Mouse (Mus musculus): ENCODE measurements around the gene Stk11ip. TPM values are rescaled to one million over a fixed set of nuclear protein-coding genes. Genes with fewer than 3 reads are reported as not detected.
A peak's percentile ranks its signal among the peaks of the same experiment; 100 is the strongest.

Gene Stk11ip
- polyA plus RNA-seq, 1 experiment from 2014 or later: 19.6 TPM

- Histone ChIP-seq H3K27me3 (no peaks in the 10 kb centered on the region), H3K36me3 (peaks cover 5% of the 10 kb centered on the region), H3K4me2 (replicated peaks) (peak overlapping the region; percentile 91), H3K4me3 (peak overlapping the region; percentile 88), H3K9ac (replicated peaks) (peak overlapping the region; percentile 93), H3K9me3 (no peaks in the 10 kb centered on the region), H3K27ac (replicated peaks) (peak overlapping the region; percentile 78), H3K4me1 (peaks cover 28% of the 10 kb centered on the region)
- under 1% methylated on average over 84 of the region's 84 CpGs for WGBS
- ATAC-seq (replicated peaks): peak; percentile 81
Measured at GRCm38 (mm10) chr1:75505159-75505955, 16.0 kb upstream of the Stk11ip start.

- Histone ChIP-seq H3K4me1 (peaks cover 28% of the 10 kb centered on the region), H3K27ac (replicated peaks) (peak within 1 kb of the TSS; percentile 78), H3K36me3 (peaks cover 2% of the 10 kb centered on the region), H3K4me2 (replicated peaks) (peak within 1 kb of the TSS; percentile 91), H3K9me3 (no peaks in the 10 kb centered on the region), H3K9ac (replicated peaks) (peak within 1 kb of the TSS; percentile 93), H3K4me3 (peak within 1 kb of the TSS; percentile 88), H3K27me3 (no peaks in the 10 kb centered on the region)
- WGBS: under 1% methylated on average over 65 of the region's 65 CpGs
- peak; percentile 68 for ATAC-seq (replicated peaks)
Measured at GRCm38 (mm10) chr1:75505956-75506831, 15.1 kb upstream of the Stk11ip start, which contains the start of gene Obsl1. Gene Obsl1 (minus strand): TSS chr1:75506452.

- WGBS: 80% methylated on average over 9 of the region's 10 CpGs
- H3K36me3 ChIP-seq: no peaks in the 10 kb centered on the region
- no peak for ATAC-seq (replicated peaks)
- no peaks in the 10 kb centered on the region for H3K9me3 ChIP-seq
- peak within 1 kb of the TSS; percentile 93 for H3K9ac ChIP-seq (replicated peaks)
- no peaks in the 10 kb centered on the region for H3K27me3 ChIP-seq
- peak within 1 kb of the TSS; percentile 88 for H3K4me3 ChIP-seq
- H3K4me1 ChIP-seq: peaks cover 28% of the 10 kb centered on the region
- peak within 1 kb of the TSS; percentile 91 for H3K4me2 ChIP-seq (replicated peaks)
- peak within 1 kb of the TSS; percentile 78 for H3K27ac ChIP-seq (replicated peaks)
Measured at GRCm38 (mm10) chr1:75507006-75507405, 14.3 kb upstream of the Stk11ip start, which contains the start of gene Inha. Gene Inha (plus strand): TSS chr1:75507077.

GRCm38 (mm10) chr1:75509586-75509985, 11.7 kb upstream of the Stk11ip start:
- H3K4me1 ChIP-seq: peaks cover 15% of the 10 kb centered on the region
- no peaks in the 10 kb centered on the region for H3K27me3 ChIP-seq
- no peak overlapping the region for H3K4me2 ChIP-seq (replicated peaks)
- no peaks in the 10 kb centered on the region for H3K36me3 ChIP-seq
- no peak for ATAC-seq (replicated peaks)
- no peak overlapping the region for H3K9ac ChIP-seq (replicated peaks)
- no peak overlapping the region for H3K4me3 ChIP-seq
- H3K27ac ChIP-seq (replicated peaks): no peak overlapping the region
- 56% methylated on average over 20 of the region's 20 CpGs for WGBS
- H3K9me3 ChIP-seq: no peaks in the 10 kb centered on the region

GRCm38 (mm10) chr1:75510154-75510553, 11.2 kb upstream of the Stk11ip start:
- no peak overlapping the region for H3K4me3 ChIP-seq
- no peak overlapping the region for H3K9ac ChIP-seq (replicated peaks)
- H3K27ac ChIP-seq (replicated peaks): no peak overlapping the region
- H3K36me3 ChIP-seq: no peaks in the 10 kb centered on the region
- no peaks in the 10 kb centered on the region for H3K9me3 ChIP-seq
- ATAC-seq (replicated peaks): no peak
- WGBS: 69% methylated on average over 5 of the region's 5 CpGs
- H3K27me3 ChIP-seq: no peaks in the 10 kb centered on the region
- peaks cover 10% of the 10 kb centered on the region for H3K4me1 ChIP-seq
- no peak overlapping the region for H3K4me2 ChIP-seq (replicated peaks)

GRCm38 (mm10) chr1:75511437-75512210, 9.7 kb upstream of the Stk11ip start:
- Histone ChIP-seq H3K27me3 (no peaks in the 10 kb centered on the region), H3K9ac (replicated peaks) (no peak overlapping the region), H3K36me3 (no peaks in the 10 kb centered on the region), H3K27ac (replicated peaks) (no peak overlapping the region), H3K4me2 (replicated peaks) (no peak overlapping the region), H3K9me3 (no peaks in the 10 kb centered on the region), H3K4me3 (no peak overlapping the region), H3K4me1 (peaks cover 3% of the 10 kb centered on the region)
- ATAC-seq (replicated peaks): no peak
- 65% methylated on average over 4 of the region's 4 CpGs for WGBS

- Histone ChIP-seq H3K9ac (replicated peaks) (no peak overlapping the region), H3K9me3 (no peaks in the 10 kb centered on the region), H3K27me3 (no peaks in the 10 kb centered on the region), H3K27ac (replicated peaks) (no peak overlapping the region), H3K4me1 (no peaks in the 10 kb centered on the region), H3K4me3 (no peak overlapping the region), H3K36me3 (no peaks in the 10 kb centered on the region), H3K4me2 (replicated peaks) (no peak overlapping the region)
- WGBS: 90% methylated on average over 3 of the region's 3 CpGs
- ATAC-seq (replicated peaks): no peak
Measured at GRCm38 (mm10) chr1:75512550-75512949, 8.8 kb upstream of the Stk11ip start.

- Histone ChIP-seq H3K27ac (replicated peaks) (no peak overlapping the region), H3K27me3 (no peaks in the 10 kb centered on the region), H3K9me3 (no peaks in the 10 kb centered on the region), H3K4me1 (peaks cover 5% of the 10 kb centered on the region; the same call in 1 of the 2 replicates), H3K4me3 (no peak overlapping the region), H3K36me3 (no peaks in the 10 kb centered on the region), H3K4me2 (replicated peaks) (no peak overlapping the region), H3K9ac (replicated peaks) (no peak overlapping the region)
- no peak for ATAC-seq (replicated peaks)
- 83% methylated on average over 15 of the region's 15 CpGs for WGBS
Measured at GRCm38 (mm10) chr1:75516703-75517380, 4.5 kb upstream of the Stk11ip start.

GRCm38 (mm10) chr1:75517984-75518383, 3.3 kb upstream of the Stk11ip start:
- Histone ChIP-seq H3K9ac (replicated peaks) (no peak overlapping the region), H3K9me3 (no peaks in the 10 kb centered on the region), H3K27me3 (no peaks in the 10 kb centered on the region), H3K4me2 (replicated peaks) (no peak overlapping the region), H3K36me3 (no peaks in the 10 kb centered on the region), H3K27ac (replicated peaks) (no peak overlapping the region), H3K4me1 (peaks cover 11% of the 10 kb centered on the region; the same call in 1 of the 2 replicates), H3K4me3 (no peak overlapping the region)
- WGBS: 74% methylated on average over 4 of the region's 4 CpGs
- ATAC-seq (replicated peaks): no peak

- Histone ChIP-seq H3K4me2 (replicated peaks) (no peak overlapping the region), H3K4me1 (peaks cover 11% of the 10 kb centered on the region; the same call in 1 of the 2 replicates), H3K9ac (replicated peaks) (no peak overlapping the region), H3K27me3 (no peaks in the 10 kb centered on the region), H3K27ac (replicated peaks) (no peak overlapping the region), H3K4me3 (no peak overlapping the region), H3K9me3 (no peaks in the 10 kb centered on the region), H3K36me3 (no peaks in the 10 kb centered on the region)
- no peak for ATAC-seq (replicated peaks)
- 95% methylated on average over 4 of the region's 4 CpGs for WGBS
Measured at GRCm38 (mm10) chr1:75518427-75518826, 2.9 kb upstream of the Stk11ip start.

- no peaks in the 10 kb centered on the region for H3K27me3 ChIP-seq
- H3K36me3 ChIP-seq: no peaks in the 10 kb centered on the region
- peaks cover 11% of the 10 kb centered on the region; the same call in 1 of the 2 replicates for H3K4me1 ChIP-seq
- no peak overlapping the region for H3K27ac ChIP-seq (replicated peaks)
- no peaks in the 10 kb centered on the region for H3K9me3 ChIP-seq
- 61% methylated on average over 5 of the region's 5 CpGs for WGBS
- no peak overlapping the region for H3K4me3 ChIP-seq
- no peak overlapping the region for H3K9ac ChIP-seq (replicated peaks)
- ATAC-seq (replicated peaks): no peak
- H3K4me2 ChIP-seq (replicated peaks): no peak overlapping the region
Measured at GRCm38 (mm10) chr1:75519576-75519975, 1.8 kb upstream of the Stk11ip start.
